Mouse (Mus musculus) liver, embryonic 14.5 days (tissue): Measurements from ENCODE around the gene Ttc21a.

Source experiments
- CTCF ChIP-seq: IDR thresholded peaks from 2 replicates; pipeline ENCODE4 v1.5.1; 2016; ENCODE audit warnings: antibody characterized with exemption, low read depth, control low read depth
- EP300 ChIP-seq: IDR thresholded peaks from 2 replicates; pipeline ENCODE4 v1.6.1; 2016; ENCODE audit warnings: antibody characterized with exemption, low read depth

DNA sequence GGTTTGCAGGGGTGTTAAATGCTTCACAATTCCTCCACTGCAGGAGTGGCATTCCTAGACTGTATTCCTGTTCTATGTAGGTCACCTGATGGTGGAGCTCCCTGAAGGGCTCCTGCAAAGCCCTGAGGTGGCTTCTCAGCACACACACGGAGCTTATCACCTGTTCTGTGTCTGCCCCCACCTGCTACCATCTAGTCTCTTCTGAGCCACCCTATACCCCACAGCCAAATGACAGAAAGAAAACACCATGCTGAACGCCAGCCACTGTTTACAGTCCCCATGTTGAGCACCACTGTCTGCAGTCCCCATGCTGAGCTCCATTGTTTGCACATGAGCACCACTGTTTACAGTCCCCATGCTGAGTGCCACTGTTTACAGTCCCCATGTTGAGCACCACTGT, 42.3 kb downstream of the Ttc21a start:
- TF ChIP-seq CTCF (no peak), EP300 (no peak)
